Mouse (Mus musculus): ENCODE data around the gene Gkn1. TPM values are rescaled to one million over a fixed set of nuclear protein-coding genes. Genes with fewer than 3 reads are reported as not detected.

Gene Gkn1
- polyA plus RNA-seq, 1 experiment from 2014 or later, result 4.7 TPM

DNA sequence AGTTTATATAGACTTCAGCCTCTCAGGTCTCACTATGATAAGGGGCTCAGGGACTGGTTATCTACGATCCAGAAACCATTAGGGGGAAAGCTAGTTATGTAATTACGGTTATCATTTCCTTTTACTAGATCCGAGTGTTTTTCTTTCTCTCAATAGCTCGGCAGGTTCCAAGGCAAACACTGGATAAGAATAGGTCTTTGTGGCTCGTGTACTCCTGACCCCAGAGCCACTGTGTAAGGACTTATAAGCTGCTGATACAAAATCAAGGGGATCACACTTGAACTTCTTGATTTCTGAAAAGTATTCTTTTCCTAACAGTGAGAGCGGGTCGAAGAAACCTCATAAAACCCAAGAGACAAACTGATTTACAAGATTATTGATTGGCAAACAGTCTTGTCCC, 38.1 kb upstream of the Gkn1 start, which contains the start of gene Gkn3:
Gene Gkn3, minus strand, starts transcription at position 59 of the 400 bp plus-strand sequence.
- Histone ChIP-seq H3K36me3 (ENCODE audit: control insufficient read depth, insufficient read depth) (no peaks in the 10 kb centered on the region), H3K4me1 (replicated peaks; ENCODE audit: control insufficient read depth, insufficient read depth, low read length) (no peaks in the 10 kb centered on the region; the same call in none of the 2 replicates), H3K9ac (ENCODE audit: low read depth, low read length) (no peak within 1 kb of the TSS), H3K9me3 (ENCODE audit: control insufficient read depth) (no peaks in the 10 kb centered on the region), H3K27ac (ENCODE audit: low read depth, low read length) (no peak within 1 kb of the TSS), H3K4me2 (replicated peaks; ENCODE audit: low read depth) (no peak within 1 kb of the TSS), H3K27me3 (replicated peaks; ENCODE audit: control insufficient read depth, insufficient read depth, low read length) (no peaks in the 10 kb centered on the region), H3K4me3 (ENCODE audit: low read depth, low read length) (no peak within 1 kb of the TSS)
- ATAC-seq, result peak; percentile 37; the same call in 1 of the 2 replicates
- TF ChIP-seq CTCF (IDR thresholded peaks at IDR 0.05; ENCODE audit: low read depth), result no peak
- 27% methylated on average over 7 of the region's 7 CpGs for WGBS

DNA sequence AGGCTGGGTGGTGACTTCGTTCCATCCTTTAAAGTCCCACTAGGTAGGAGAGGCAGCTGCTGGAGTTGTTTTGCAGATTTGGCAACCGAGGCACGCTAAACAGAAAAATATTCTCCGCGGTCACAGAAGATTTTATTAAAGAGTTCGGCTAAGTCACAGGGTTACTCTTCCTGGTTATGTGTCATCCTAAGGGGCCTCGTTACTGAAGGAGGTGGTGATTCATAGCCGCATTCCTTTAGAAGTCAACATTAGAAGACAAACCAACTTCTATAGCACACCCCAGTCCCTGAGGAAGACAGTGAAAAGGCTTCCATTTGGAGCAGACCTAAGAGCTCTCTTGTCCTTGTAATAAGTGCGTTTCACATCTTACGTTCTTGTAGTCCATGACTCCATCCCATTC, 35.9 kb upstream of the Gkn1 start:
- TF ChIP-seq CTCF (IDR thresholded peaks at IDR 0.05; ENCODE audit: low read depth), result no peak
- Histone ChIP-seq H3K9me3 (ENCODE audit: control insufficient read depth) (no peaks in the 10 kb centered on the region), H3K36me3 (ENCODE audit: control insufficient read depth, insufficient read depth) (no peaks in the 10 kb centered on the region), H3K27me3 (replicated peaks; ENCODE audit: control insufficient read depth, insufficient read depth, low read length) (peaks cover 5% of the 10 kb centered on the region; the same call in 1 of the 2 replicates), H3K4me1 (replicated peaks; ENCODE audit: control insufficient read depth, insufficient read depth, low read length) (no peaks in the 10 kb centered on the region; the same call in 1 of the 2 replicates), H3K4me2 (replicated peaks; ENCODE audit: low read depth) (no peak overlapping the region), H3K27ac (ENCODE audit: low read depth, low read length) (no peak overlapping the region), H3K9ac (ENCODE audit: low read depth, low read length) (no peak overlapping the region), H3K4me3 (ENCODE audit: low read depth, low read length) (no peak overlapping the region)
- no peak for ATAC-seq
- 82% methylated on average over 10 of the region's 10 CpGs for whole genome bisulfite sequencing

DNA sequence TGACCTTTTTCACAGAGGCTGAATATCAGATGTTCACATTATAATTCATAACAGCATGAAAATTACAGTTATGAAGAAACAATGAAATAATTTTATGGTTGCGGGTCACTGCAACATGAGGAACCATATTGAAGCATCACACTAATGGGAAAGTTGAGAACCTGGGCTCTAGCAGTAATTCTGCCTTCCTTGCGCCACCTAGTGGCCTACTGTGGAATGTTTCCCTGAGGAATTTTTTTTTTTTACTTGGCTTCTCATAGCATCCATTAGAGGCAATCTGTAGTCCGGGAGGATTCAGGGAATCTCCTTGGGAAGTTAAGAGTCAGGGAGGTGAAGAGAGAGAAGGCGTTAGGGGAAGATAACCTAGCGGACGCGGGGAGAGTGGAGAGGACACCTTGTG, 35.5 kb upstream of the Gkn1 start:
- Histone ChIP-seq H3K27ac (ENCODE audit: low read depth, low read length) (no peak overlapping the region), H3K4me1 (replicated peaks; ENCODE audit: control insufficient read depth, insufficient read depth, low read length) (no peaks in the 10 kb centered on the region; the same call in 1 of the 2 replicates), H3K4me2 (replicated peaks; ENCODE audit: low read depth) (no peak overlapping the region), H3K27me3 (replicated peaks; ENCODE audit: control insufficient read depth, insufficient read depth, low read length) (peaks cover 5% of the 10 kb centered on the region; the same call in 1 of the 2 replicates), H3K4me3 (ENCODE audit: low read depth, low read length) (no peak overlapping the region), H3K9me3 (ENCODE audit: control insufficient read depth) (no peaks in the 10 kb centered on the region), H3K36me3 (ENCODE audit: control insufficient read depth, insufficient read depth) (no peaks in the 10 kb centered on the region), H3K9ac (ENCODE audit: low read depth, low read length) (no peak overlapping the region)
- no peak for ATAC-seq
- TF ChIP-seq CTCF (IDR thresholded peaks at IDR 0.05; ENCODE audit: low read depth), result peak; percentile 93
- WGBS, result 10% methylated on average over 7 of the region's 7 CpGs

DNA sequence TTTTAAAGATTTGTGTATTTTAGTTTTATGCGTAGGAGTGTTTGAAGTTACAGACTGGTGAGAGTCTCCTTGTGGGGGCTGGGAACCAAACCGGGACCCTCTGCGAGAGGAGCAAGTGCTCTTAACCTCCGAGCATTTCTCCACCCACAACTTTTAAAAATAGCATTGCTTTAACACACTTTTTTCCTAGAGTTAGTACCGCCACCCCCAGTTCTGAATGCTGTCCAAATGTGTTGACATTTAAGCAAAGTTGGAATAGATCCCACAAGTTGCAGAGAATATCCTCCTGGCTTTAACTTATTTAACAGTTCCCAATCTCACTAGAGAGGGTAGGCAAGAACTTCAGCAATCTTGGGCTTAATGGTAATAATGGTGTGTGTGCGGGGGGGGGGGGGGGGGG, 34.0 kb upstream of the Gkn1 start:
- H3K4me2 ChIP-seq (replicated peaks; ENCODE audit: low read depth), result peak overlapping the region; percentile 56
- no peak for TF ChIP-seq CTCF (IDR thresholded peaks at IDR 0.05; ENCODE audit: low read depth)
- no peak overlapping the region for H3K9ac ChIP-seq (ENCODE audit: low read depth, low read length)
- no peak for ATAC-seq
- no peaks in the 10 kb centered on the region; the same call in 1 of the 2 replicates for H3K4me1 ChIP-seq (replicated peaks; ENCODE audit: control insufficient read depth, insufficient read depth, low read length)
- no peaks in the 10 kb centered on the region for H3K36me3 ChIP-seq (ENCODE audit: control insufficient read depth, insufficient read depth)
- no peaks in the 10 kb centered on the region for H3K9me3 ChIP-seq (ENCODE audit: control insufficient read depth)
- 0 out of 2 replicates have a peak overlapping the region, but pooled peaks have one; percentile 17 for H3K4me3 ChIP-seq (ENCODE audit: low read depth, low read length)
- 54% methylated on average over 6 of the region's 6 CpGs for WGBS
- H3K27me3 ChIP-seq (replicated peaks; ENCODE audit: control insufficient read depth, insufficient read depth, low read length), result peaks cover 10% of the 10 kb centered on the region; the same call in 1 of the 2 replicates
- H3K27ac ChIP-seq (ENCODE audit: low read depth, low read length), result no peak overlapping the region

DNA sequence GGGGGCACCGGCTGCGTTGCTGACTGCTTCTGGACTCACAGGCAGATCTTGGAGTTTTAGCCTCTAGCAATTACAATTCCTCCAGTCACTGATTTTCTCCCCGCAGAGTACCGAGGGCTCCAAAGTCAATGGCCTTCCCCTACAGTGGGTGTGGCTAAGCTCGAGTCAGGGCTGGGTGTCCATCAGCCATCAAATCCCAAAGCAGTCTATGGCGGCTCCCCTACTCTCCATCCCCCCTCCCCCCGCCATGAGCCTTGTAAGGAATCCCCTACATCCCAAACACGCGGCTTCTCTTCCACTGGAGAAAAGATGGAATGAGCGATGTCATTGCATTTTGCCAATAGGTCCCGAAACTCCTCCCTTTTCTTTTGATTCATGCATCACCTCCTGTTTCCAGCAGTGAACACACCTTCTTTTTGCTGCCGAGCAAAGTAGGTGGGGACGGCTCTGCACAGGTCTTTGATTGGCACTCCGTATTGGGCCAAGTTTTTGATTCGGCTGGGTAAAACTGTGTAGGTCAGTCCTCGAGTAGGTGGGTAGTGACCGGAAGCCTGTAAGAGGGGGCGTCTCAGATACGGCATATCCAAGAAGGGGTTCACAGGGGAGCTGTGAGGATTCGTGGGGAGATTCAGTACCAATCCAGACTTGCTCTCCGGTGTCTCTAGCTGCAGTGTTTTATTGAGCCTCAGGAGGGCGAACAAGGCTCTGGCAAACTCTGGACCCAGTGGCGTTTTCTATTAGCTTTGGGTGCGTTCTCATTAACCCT, 33.4 kb upstream of the Gkn1 start:
- Histone ChIP-seq H3K36me3 (ENCODE audit: control insufficient read depth, insufficient read depth) (no peaks in the 10 kb centered on the region), H3K4me2 (replicated peaks; ENCODE audit: low read depth) (peak overlapping the region; percentile 56), H3K9ac (ENCODE audit: low read depth, low read length) (peak overlapping the region; percentile 40; the same call in 1 of the 2 replicates), H3K4me1 (replicated peaks; ENCODE audit: control insufficient read depth, insufficient read depth, low read length) (no peaks in the 10 kb centered on the region; the same call in 1 of the 2 replicates), H3K27ac (ENCODE audit: low read depth, low read length) (no peak overlapping the region), H3K9me3 (ENCODE audit: control insufficient read depth) (no peaks in the 10 kb centered on the region), H3K4me3 (ENCODE audit: low read depth, low read length) (peak overlapping the region; percentile 17; the same call in 1 of the 2 replicates), H3K27me3 (replicated peaks; ENCODE audit: control insufficient read depth, insufficient read depth, low read length) (peaks cover 10% of the 10 kb centered on the region; the same call in 1 of the 2 replicates)
- WGBS, result 13% methylated on average over 24 of the region's 24 CpGs
- TF ChIP-seq CTCF (IDR thresholded peaks at IDR 0.05; ENCODE audit: low read depth), result peak; percentile 69
- ATAC-seq, result no peak

DNA sequence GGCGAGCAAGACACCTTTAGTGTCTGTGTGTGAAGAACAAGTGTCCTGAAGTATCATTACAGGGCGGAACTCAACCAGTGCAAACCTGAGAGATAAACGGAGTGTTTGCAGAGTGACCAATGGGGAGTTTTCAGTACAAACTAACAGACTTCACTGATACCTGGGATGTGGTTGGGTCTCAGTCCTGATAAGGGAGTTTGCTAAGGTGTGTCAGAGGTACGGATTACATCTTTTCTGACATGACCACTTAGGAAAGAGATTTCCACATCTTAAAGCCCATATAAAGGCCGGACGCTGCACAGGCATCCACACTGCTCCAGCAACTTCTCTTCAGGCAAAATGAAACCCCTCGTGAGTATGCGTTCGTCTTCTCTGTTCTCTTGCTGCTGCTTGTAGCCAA, 22.3 kb upstream of the Gkn1 start, which contains the start of gene Gkn2:
Gene Gkn2, plus strand, starts transcription at position 301 of the 400 bp plus-strand sequence.
- WGBS, result 59% methylated on average over 9 of the region's 9 CpGs
- Histone ChIP-seq H3K36me3 (ENCODE audit: control insufficient read depth, insufficient read depth) (no peaks in the 10 kb centered on the region), H3K27ac (ENCODE audit: low read depth, low read length) (no peak within 1 kb of the TSS), H3K27me3 (replicated peaks; ENCODE audit: control insufficient read depth, insufficient read depth, low read length) (no peaks in the 10 kb centered on the region), H3K9ac (ENCODE audit: low read depth, low read length) (no peak within 1 kb of the TSS), H3K4me2 (replicated peaks; ENCODE audit: low read depth) (no peak within 1 kb of the TSS), H3K4me1 (replicated peaks; ENCODE audit: control insufficient read depth, insufficient read depth, low read length) (no peaks in the 10 kb centered on the region), H3K9me3 (ENCODE audit: control insufficient read depth) (no peaks in the 10 kb centered on the region), H3K4me3 (ENCODE audit: low read depth, low read length) (no peak within 1 kb of the TSS)
- TF ChIP-seq CTCF (IDR thresholded peaks at IDR 0.05; ENCODE audit: low read depth), result no peak
- no peak for ATAC-seq
